Mouse (Mus musculus) G1E-ER4 (cell line): ENCODE measurements around the gene Cd3d. TPM values are rescaled to one million over a fixed set of nuclear protein-coding genes. Genes with fewer than 3 reads are reported as not detected.

ENCODE experiments used
- GATA1 ChIP-seq: IDR thresholded peaks from one replicate; pipeline ENCODE4 v1.8.0; 2012; ENCODE audit warnings: low read length, inconsistent platforms
- polyA plus RNA-seq: library from polyadenylated mRNA; stranded (reverse); fragments of >175 nt; gene quantifications from 2 replicates; pipeline ENCODE4 v1.2.3, GENCODE M21; 2012

The Cd3d gene
- polyA plus RNA-seq, 1 experiment: not detected

DNA sequence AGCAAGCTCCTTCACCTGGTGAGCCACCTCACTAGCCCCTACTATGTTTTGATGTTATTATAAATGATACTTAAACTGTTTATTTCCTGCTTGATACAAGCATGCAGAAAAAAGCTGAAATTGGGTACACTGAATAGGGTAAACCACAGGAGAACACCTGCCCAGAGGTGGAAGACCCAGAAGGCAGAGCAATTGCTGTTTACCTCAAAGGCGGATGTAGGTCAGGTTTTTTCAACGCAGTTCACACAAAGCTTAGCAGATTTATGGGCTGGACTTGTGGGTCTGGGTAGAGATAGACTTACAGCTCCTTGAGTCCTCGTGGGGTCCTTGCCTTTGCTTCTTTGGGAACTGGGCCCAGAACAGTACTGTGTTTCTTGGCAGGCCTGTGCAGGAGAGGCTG, 34.3 kb downstream of the Cd3d start:
- no peak for TF ChIP-seq GATA1

DNA sequence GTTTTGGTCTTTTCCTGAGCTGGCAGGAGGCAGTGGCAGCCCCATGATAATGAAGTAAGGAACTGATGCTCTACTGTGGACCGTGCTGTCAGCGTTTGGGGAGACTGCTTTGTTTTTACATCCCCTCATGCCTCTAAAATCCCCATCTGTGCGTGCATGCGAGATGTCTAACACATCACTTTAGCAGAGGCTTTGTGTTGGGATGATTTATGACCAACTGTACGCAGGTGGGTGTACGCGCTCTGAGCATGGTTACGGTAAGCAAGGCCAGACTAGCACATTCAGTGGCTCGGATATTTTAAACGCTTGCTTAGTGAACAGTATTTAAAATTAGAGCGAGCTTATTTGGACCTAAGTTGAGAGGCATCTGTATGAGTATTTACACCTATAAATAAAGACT, 36.4 kb downstream of the Cd3d start:
- no peak for TF ChIP-seq GATA1

DNA sequence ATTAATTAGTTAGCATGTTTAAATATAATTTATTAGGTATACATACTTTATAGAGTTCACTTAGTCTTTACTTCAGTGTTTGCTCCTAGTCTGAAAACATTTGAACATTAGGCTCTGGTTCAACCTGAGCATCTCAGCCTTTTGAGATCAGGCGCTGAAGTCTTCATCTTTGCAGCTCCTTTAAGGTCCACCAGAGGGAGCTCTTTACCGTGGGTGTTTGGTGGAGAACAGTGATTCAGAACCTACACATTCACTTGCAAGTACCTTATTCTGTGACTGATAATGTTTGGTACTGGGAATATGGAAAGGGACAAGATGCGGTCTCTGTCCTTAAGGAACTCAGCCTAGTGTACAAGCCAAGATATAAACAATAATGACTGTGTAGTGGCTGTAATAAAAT, 41.2 kb downstream of the Cd3d start:
- TF ChIP-seq GATA1: no peak

DNA sequence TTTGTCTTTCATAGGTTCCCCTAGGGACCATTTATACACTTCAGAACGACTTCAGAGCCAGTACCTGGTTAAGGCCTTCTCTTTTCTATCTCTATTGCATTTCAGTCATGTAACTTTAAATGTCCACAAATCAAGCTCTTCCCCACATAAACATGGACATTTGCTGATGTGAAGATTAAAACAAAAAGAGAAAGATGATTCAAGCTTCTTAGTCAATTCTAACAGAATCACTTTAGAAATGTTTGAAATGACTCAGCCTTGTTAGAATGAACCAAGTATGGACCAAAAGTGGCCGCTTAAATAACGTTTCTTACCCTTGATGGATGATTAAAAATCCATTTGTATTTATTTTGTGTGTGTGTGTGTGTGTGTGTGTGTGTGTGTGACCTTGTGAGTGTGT, 42.1 kb downstream of the Cd3d start:
- TF ChIP-seq GATA1: no peak

DNA sequence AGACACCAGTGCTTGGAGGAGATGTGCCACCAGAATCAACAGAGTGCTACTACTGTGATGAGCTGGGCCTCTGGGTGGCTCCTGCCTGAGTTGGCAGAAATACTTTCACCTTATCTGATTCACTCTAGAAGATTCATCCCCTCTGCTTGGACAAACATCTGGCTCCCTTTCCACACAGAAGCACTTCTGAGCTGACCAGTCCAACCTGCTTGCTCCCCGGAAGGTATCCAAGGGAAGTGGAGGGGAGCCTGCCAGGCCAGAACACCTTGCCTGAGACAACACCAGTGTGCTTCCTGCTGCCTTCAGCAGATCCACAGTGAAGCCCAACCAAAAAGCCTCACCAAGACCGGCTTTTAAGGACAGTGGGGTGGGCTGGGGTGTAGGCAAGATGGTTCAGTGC, 42.6 kb downstream of the Cd3d start:
- TF ChIP-seq GATA1: no peak

DNA sequence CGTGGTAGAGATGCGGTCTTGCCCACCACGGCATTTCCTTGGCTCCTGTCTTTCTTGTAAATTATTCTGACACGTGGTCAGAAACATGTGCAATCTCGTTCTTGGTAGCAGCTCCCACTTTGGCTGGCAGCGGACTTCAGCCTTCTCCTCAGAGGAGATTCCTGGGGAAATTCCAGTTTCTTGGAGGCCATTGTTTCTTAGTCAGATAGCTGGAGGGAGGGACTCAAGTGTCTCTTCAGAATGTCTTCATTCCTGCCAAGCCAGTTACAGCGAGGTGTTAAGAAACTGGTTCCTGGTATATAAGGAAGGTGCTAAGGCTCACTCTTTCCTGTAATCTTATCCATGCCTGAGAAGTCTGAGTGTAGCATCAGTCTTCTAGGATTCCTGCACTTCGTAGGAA, 45.8 kb downstream of the Cd3d start:
- no peak for TF ChIP-seq GATA1

DNA sequence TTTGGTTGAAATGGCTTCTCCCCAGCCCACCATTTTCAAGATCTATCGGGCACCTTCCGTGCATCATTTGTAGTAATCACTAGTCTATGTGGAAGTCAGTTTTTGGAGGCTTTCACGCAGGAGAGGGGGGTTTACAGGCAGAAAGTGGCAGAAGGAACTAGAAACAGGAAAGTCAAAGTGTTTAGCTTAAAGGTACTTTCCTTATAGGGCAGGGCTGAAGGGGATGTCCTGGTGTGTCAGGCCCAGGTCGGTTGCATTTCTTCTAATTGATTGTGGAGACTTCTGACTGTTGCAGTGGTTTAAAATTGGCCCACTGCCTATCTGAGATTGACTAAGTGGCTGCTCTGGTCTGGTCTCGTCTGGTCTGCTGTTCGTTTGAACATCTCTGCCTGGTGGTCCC, 48.8 kb downstream of the Cd3d start:
- TF ChIP-seq GATA1: no peak

DNA sequence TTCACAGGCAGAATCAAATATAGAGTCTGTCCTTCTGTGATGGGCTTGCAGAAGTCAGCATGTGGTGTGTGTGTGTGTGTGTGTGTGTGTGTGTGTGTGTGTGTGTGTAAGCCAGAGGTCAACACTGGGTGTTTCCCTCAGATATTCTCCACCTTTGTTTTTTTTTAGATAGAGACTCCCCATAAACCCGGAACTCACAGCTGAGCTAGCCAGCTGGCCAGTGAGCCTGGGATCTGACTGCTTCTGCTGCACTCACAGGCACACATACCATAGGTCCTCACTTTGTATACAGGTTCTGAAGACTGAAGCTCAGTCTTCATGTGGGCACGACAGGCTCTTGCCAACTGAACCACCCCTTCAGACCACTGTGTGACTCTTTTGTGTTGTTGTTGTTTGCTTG, 50.7 kb downstream of the Cd3d start:
- TF ChIP-seq GATA1: no peak

DNA sequence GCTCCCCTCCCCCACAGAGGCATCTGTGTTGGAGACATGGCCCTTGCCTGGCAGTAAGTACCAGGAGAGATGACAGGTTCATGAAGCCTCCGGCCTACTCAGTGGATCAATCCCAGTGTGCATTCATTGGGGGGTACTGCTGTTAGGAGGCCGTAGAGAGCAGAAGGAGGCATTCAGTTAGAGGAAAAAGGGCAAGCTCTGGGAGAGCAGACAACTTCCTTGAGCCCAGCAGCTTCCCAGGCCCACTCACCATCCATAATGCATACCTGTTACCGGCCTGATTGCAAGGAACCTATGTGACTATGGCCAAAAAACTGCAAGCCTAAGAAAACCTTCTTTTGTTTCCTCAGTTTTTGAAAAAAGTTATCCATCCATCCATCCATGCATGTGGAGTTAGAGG, 52.9 kb downstream of the Cd3d start:
- TF ChIP-seq GATA1: no peak

Other genes with a start within 250 kb of the Cd3d start
- gene Phldb1, start 246.6 kb upstream of the Cd3d start, polyA plus RNA-seq: 9.0 and 9.3 TPM in 2 replicates
- 10.5 and 18.3 TPM in 2 replicates for gene Arcn1, start 213.9 kb upstream of the Cd3d start, polyA plus RNA-seq
- 0.94 and 1.0 TPM in 2 replicates for gene Ift46, start 213.9 kb upstream of the Cd3d start, polyA plus RNA-seq
- gene Tmem25, start 182.5 kb upstream of the Cd3d start, polyA plus RNA-seq: 0.17 TPM in 1 of 2 replicates, not detected in the other
- 0.45 and 0.76 TPM in 2 replicates for gene Ttc36, start 178.7 kb upstream of the Cd3d start, polyA plus RNA-seq
- 12.4 and 13.1 TPM in 2 replicates for gene Kmt2a, start 100.5 kb upstream of the Cd3d start, polyA plus RNA-seq
- 49.1 and 57.0 TPM in 2 replicates for gene Atp5l, start 61.0 kb upstream of the Cd3d start, polyA plus RNA-seq
- gene Ube4a, start 16.2 kb upstream of the Cd3d start, polyA plus RNA-seq: 1.8 and 2.0 TPM in 2 replicates
- gene Cd3g, start 1.4 kb upstream of the Cd3d start, polyA plus RNA-seq: 0.05 and 0.15 TPM in 2 replicates
- gene Cd3e, start 27.8 kb downstream of the Cd3d start, polyA plus RNA-seq: not detected in 2 replicates
- not detected in 2 replicates for gene Mpzl2, start 58.0 kb downstream of the Cd3d start, polyA plus RNA-seq
- gene Mpzl3, start 73.4 kb downstream of the Cd3d start, polyA plus RNA-seq: 0.02 and 0.08 TPM in 2 replicates
- not detected in 2 replicates for gene Jaml, start 97.4 kb downstream of the Cd3d start, polyA plus RNA-seq
- not detected in 2 replicates for gene Scn2b, start 136.0 kb downstream of the Cd3d start, polyA plus RNA-seq
- gene Scn4b, start 156.6 kb downstream of the Cd3d start, polyA plus RNA-seq: not detected in 2 replicates
- not detected in 2 replicates for gene BC049352, start 200.2 kb downstream of the Cd3d start, polyA plus RNA-seq
- not detected in 2 replicates for gene Tmprss4, start 222.3 kb downstream of the Cd3d start, polyA plus RNA-seq